In the genomic region with DNA sequence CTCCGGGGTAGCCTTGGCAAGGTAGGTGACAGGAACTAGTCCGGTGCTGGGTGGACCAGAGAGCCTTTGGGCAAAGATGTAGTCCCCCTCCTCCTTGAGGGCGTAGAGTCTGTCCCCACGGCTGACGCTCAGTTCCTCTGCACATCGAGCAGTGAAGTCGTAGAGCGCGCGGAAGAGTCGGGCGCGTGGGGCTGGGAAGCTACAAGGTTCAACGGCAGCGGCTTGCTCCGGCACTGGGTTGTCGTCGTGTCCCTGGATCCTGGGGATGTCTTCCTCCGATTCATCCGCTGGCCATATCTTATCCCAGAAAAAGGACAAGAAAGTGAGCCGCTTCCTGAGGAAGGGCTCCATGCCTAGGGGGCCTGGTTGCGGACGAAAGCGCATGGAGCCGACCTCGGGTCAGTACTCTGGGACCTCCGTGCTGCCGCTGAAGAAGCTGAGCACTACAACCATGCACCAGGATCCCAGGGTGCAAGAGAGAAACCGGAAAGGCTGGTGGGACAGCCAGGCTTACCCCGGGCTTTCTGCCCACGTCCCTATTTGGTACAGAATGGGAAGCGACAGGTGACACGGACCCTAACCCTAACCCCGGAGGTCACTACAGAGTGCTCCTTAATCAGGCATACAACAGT, we compare ENCODE assay signal across 8 mouse cellular contexts. TPM values are rescaled to one million over a fixed set of nuclear protein-coding genes. Genes with fewer than 3 reads are reported as not detected.
DNase-seq lines count a peak whose midpoint lies in the region; ATAC-seq and TF ChIP-seq lines count a peak whose summit lies in the region.

No protein-coding gene starts in this region.

- H3K9me3 ChIP-seq in kidney, embryonic 16.5 days (ENCODE audit: low read length): no peaks in the 10 kb centered on the region
- no peaks in the 10 kb centered on the region for H3K9me3 ChIP-seq in midbrain, embryonic 13.5 days

- peaks cover 17% of the 10 kb centered on the region for H3K4me1 ChIP-seq in testis, adult 2 months (ENCODE audit: control insufficient read depth, insufficient read depth, low read length)
- H3K4me1 ChIP-seq in kidney, embryonic 16.5 days (ENCODE audit: insufficient read depth, low read length): peaks cover 11% of the 10 kb centered on the region; the same call in 1 of the 2 replicates
- H3K4me1 ChIP-seq in midbrain, embryonic 13.5 days (replicated peaks): peaks cover 12% of the 10 kb centered on the region

- peak overlapping the region; percentile 69 for H3K4me2 ChIP-seq in kidney, embryonic 16.5 days (replicated peaks; ENCODE audit: low read depth, low read length)
- H3K4me2 ChIP-seq in midbrain, embryonic 13.5 days (replicated peaks): peak overlapping the region; percentile 47

- no peaks in the 10 kb centered on the region for H3K27me3 ChIP-seq in testis, adult 2 months (ENCODE audit: control insufficient read depth, insufficient read depth, low read length)
- H3K27me3 ChIP-seq in kidney, embryonic 16.5 days (ENCODE audit: insufficient read depth, low read length): peaks cover 32% of the 10 kb centered on the region
- peaks cover 53% of the 10 kb centered on the region for H3K27me3 ChIP-seq in midbrain, embryonic 13.5 days

- peak overlapping the region; percentile 46 for H3K9ac ChIP-seq in kidney, embryonic 16.5 days (replicated peaks; ENCODE audit: low read length)
- no peak overlapping the region; the same call in 1 of the 2 replicates for H3K9ac ChIP-seq in midbrain, embryonic 13.5 days (replicated peaks)

- no peak for DNase-seq in testis, postnatal 14 days (ENCODE audit: low spot score)
- no peak for DNase-seq in left cerebral cortex, adult 11 months (ENCODE audit: low spot score)
- no peak for DNase-seq in urinary bladder, adult 18-20 months (ENCODE audit: low spot score in 2 of 2)
- no peak for DNase-seq in urinary bladder, postnatal 4 days (ENCODE audit: low spot score in 2 of 2)

- 2% methylated on average over 34 of the region's 34 CpGs for WGBS in kidney, embryonic 16.5 days
- WGBS in midbrain, embryonic 13.5 days: 3% methylated on average over 34 of the region's 34 CpGs

- TF ChIP-seq POLR2A in testis, adult 2 months (IDR thresholded peaks at IDR 0.05; ENCODE audit: control insufficient read depth, low read depth, low read length): no peak

- H3K36me3 ChIP-seq in testis, adult 2 months (ENCODE audit: control insufficient read depth, insufficient read depth, low read length): no peaks in the 10 kb centered on the region
- no peaks in the 10 kb centered on the region for H3K36me3 ChIP-seq in kidney, embryonic 16.5 days (ENCODE audit: insufficient read depth, low read length)
- no peaks in the 10 kb centered on the region for H3K36me3 ChIP-seq in midbrain, embryonic 13.5 days

- TF ChIP-seq CTCF in testis, adult 2 months (IDR thresholded peaks at IDR 0.05; ENCODE audit: control insufficient read depth, insufficient read depth, insufficient replicate concordance, low read depth, low read length): no peak

- H3K27ac ChIP-seq in testis, adult 2 months (ENCODE audit: control insufficient read depth, insufficient read depth, low read depth, low read length): peak overlapping the region; percentile 44
- no peak overlapping the region for H3K27ac ChIP-seq in kidney, embryonic 16.5 days (ENCODE audit: low read length)
- no peak overlapping the region for H3K27ac ChIP-seq in midbrain, embryonic 13.5 days

- peak overlapping the region; percentile 86 for H3K4me3 ChIP-seq in testis, adult 2 months (ENCODE audit: control insufficient read depth, low read depth, low read length)
- H3K4me3 ChIP-seq in kidney, embryonic 16.5 days (ENCODE audit: low read length): peak overlapping the region; percentile 46
- H3K4me3 ChIP-seq in midbrain, embryonic 13.5 days (replicated peaks): peak overlapping the region; percentile 30

- 0 out of 2 replicates have a peak, but pooled peaks have one; percentile 27 for ATAC-seq in erythroblast, adult 5-6 weeks (replicated peaks; ENCODE audit: low FRiP score, poor library complexity, severe bottlenecking)
- ATAC-seq in kidney, embryonic 16.5 days (ENCODE audit: low FRiP score, low TSS enrichment): 0 out of 2 replicates have a peak, but pooled peaks have one; percentile 47
- ATAC-seq in midbrain, embryonic 13.5 days: no peak

RNA-seq across cellular contexts. Expression of a gene that starts 0.5 kb away (rescaled TPM):
- polyA plus RNA-seq in testis, adult 2 months (2012; rRNA removed): 1.4 and 1.6 TPM in 2 replicates
- not detected in 2 replicates for total RNA-seq in erythroblast, adult 5-6 weeks (2015; ENCODE audit: low replicate concordance)
- total RNA-seq in erythroblast, adult 5-6 weeks (2017; ENCODE audit: low replicate concordance): not detected in 2 replicates
- 0.25 and 0.37 TPM in 2 replicates for polyA plus RNA-seq in kidney, embryonic 16.5 days (2015; fragmentation: Nextera tagmentation; extraction: Ambion mirVana)
- 0.10 TPM in 1 of 2 replicates, not detected in the other for polyA plus RNA-seq in midbrain, embryonic 13.5 days (2015; fragmentation: Nextera tagmentation; extraction: Ambion mirVana)

RNA-seq across cellular contexts. Expression of a gene that starts 7.3 kb away (rescaled TPM):
- 440 and 469 TPM in 2 replicates for polyA plus RNA-seq in testis, adult 2 months (2012; rRNA removed)
- 1.3 and 20.8 TPM in 2 replicates for total RNA-seq in erythroblast, adult 5-6 weeks (2015; ENCODE audit: low replicate concordance)
- 0.98 and 1.4 TPM in 2 replicates for total RNA-seq in erythroblast, adult 5-6 weeks (2017; ENCODE audit: low replicate concordance)
- 0.26 and 0.59 TPM in 2 replicates for polyA plus RNA-seq in kidney, embryonic 16.5 days (2015; fragmentation: Nextera tagmentation; extraction: Ambion mirVana)
- 0.13 TPM in 1 of 2 replicates, not detected in the other for polyA plus RNA-seq in midbrain, embryonic 13.5 days (2015; fragmentation: Nextera tagmentation; extraction: Ambion mirVana)

RNA-seq across cellular contexts. Expression of a gene that starts 9.9 kb away (rescaled TPM):
- 0.12 and 0.20 TPM in 2 replicates for polyA plus RNA-seq in testis, adult 2 months (2012; rRNA removed)
- 0.21 TPM in 1 of 2 replicates, not detected in the other for total RNA-seq in erythroblast, adult 5-6 weeks (2015; ENCODE audit: low replicate concordance)
- 0.14 TPM in 1 of 2 replicates, not detected in the other for total RNA-seq in erythroblast, adult 5-6 weeks (2017; ENCODE audit: low replicate concordance)
- not detected in 2 replicates for polyA plus RNA-seq in kidney, embryonic 16.5 days (2015; fragmentation: Nextera tagmentation; extraction: Ambion mirVana)
- polyA plus RNA-seq in midbrain, embryonic 13.5 days (2015; fragmentation: Nextera tagmentation; extraction: Ambion mirVana): not detected in 2 replicates

RNA-seq across cellular contexts. Expression of a gene that starts 25.5 kb away (rescaled TPM):
- 8.2 and 9.5 TPM in 2 replicates for polyA plus RNA-seq in testis, adult 2 months (2012; rRNA removed)
- 45.6 and 74.6 TPM in 2 replicates for total RNA-seq in erythroblast, adult 5-6 weeks (2015; ENCODE audit: low replicate concordance)
- total RNA-seq in erythroblast, adult 5-6 weeks (2017; ENCODE audit: low replicate concordance): 3.9 and 6.9 TPM in 2 replicates
- 302 and 310 TPM in 2 replicates for polyA plus RNA-seq in kidney, embryonic 16.5 days (2015; fragmentation: Nextera tagmentation; extraction: Ambion mirVana)
- 470 and 482 TPM in 2 replicates for polyA plus RNA-seq in midbrain, embryonic 13.5 days (2015; fragmentation: Nextera tagmentation; extraction: Ambion mirVana)

RNA-seq across cellular contexts. Expression of a gene that starts 29.3 kb away (rescaled TPM):
- polyA plus RNA-seq in testis, adult 2 months (2012; rRNA removed): 1.4 and 1.7 TPM in 2 replicates
- total RNA-seq in erythroblast, adult 5-6 weeks (2015; ENCODE audit: low replicate concordance): 8.6 and 10.0 TPM in 2 replicates
- total RNA-seq in erythroblast, adult 5-6 weeks (2017; ENCODE audit: low replicate concordance): 11.8 and 12.1 TPM in 2 replicates
- polyA plus RNA-seq in kidney, embryonic 16.5 days (2015; fragmentation: Nextera tagmentation; extraction: Ambion mirVana): 1.9 and 2.0 TPM in 2 replicates
- polyA plus RNA-seq in midbrain, embryonic 13.5 days (2015; fragmentation: Nextera tagmentation; extraction: Ambion mirVana): 0.34 TPM in 2 replicates

Comparison
In these comparisons a context has a peak if more than half of its experiments do, and no peak if none do; other contexts are left out.
1. H3K4me3 ChIP-seq: peak in every context shown above with its lines; median percentile 86 in testis, adult 2 months; 46 in kidney, embryonic 16.5 days; 30 in midbrain, embryonic 13.5 days.
2. RNA of a gene that starts 7.3 kb away (polyA plus RNA-seq): 440 to 469 TPM in testis, adult 2 months; 0.26 to 0.59 TPM in kidney, embryonic 16.5 days and 0.13 TPM in midbrain, embryonic 13.5 days; every median in the first group is over 100 times any median in the second.